Mouse (Mus musculus) embryonic facial prominence, embryonic 11.5 days (tissue): ENCODE data around the gene Celsr1. TPM values are rescaled to one million over a fixed set of nuclear protein-coding genes. Genes with fewer than 3 reads are reported as not detected.

Source experiments
- ATAC-seq: fragments of 200-750 bp; cut with Nextera tagmentation; replicated peaks from 2 replicates; pipeline ENCODE4 v1.8.0; 2017; ENCODE audit warnings: low read depth; ENCODE audit not compliant: insufficient number of reproducible peaks, low FRiP score, low TSS enrichment
- DNase-seq: peaks from one replicate; pipeline ENCODE4 v3.0.0-alpha.2; 2015; ENCODE audit warnings: low spot score
- H3K27ac ChIP-seq: fragments of 300-500 bp; sonication (generic); replicated peaks from 2 replicates; pipeline ENCODE4 v1.5.1; 2014; ENCODE audit warnings: mild to moderate bottlenecking, low read depth, low read length, control low read depth
- H3K27me3 ChIP-seq: fragments of 300-500 bp; sonication (generic); 2 replicates; pipeline ENCODE4 v1.6.1; 2014; ENCODE audit warnings: mild to moderate bottlenecking, low read length, moderate library complexity, mixed read lengths; ENCODE audit not compliant: control insufficient read depth, insufficient read depth
- H3K36me3 ChIP-seq: fragments of 300-500 bp; sonication (generic); replicated peaks from 2 replicates; pipeline ENCODE4 v1.6.1; 2014; ENCODE audit warnings: low read depth, mild to moderate bottlenecking, low read length, moderate library complexity, mixed read lengths; ENCODE audit not compliant: control insufficient read depth, insufficient read depth
- H3K4me1 ChIP-seq: fragments of 300-500 bp; sonication (generic); 2 replicates; pipeline ENCODE4 v1.6.1; 2014; ENCODE audit warnings: low read length, mixed read lengths; ENCODE audit not compliant: control insufficient read depth, insufficient read depth
- H3K4me2 ChIP-seq: fragments of 300-500 bp; sonication (generic); 2 replicates; pipeline ENCODE4 v1.6.1; 2014; ENCODE audit warnings: low read depth, mild to moderate bottlenecking, control low read depth, low read length, moderate library complexity
- H3K4me3 ChIP-seq: fragments of 300-500 bp; sonication (generic); 2 replicates; pipeline ENCODE4 v1.5.1; 2014; ENCODE audit warnings: low read depth, low read length, control low read depth
- H3K9ac ChIP-seq: fragments of 300-500 bp; sonication (generic); replicated peaks from 2 replicates; pipeline ENCODE4 v1.6.1; 2014; ENCODE audit warnings: mild to moderate bottlenecking, control low read depth, low read length
- H3K9me3 ChIP-seq: fragments of 300-500 bp; sonication (generic); replicated peaks from 2 replicates; pipeline ENCODE4 v1.6.1; 2016; ENCODE audit warnings: mild to moderate bottlenecking, low read length, inconsistent platforms, mixed read lengths; ENCODE audit not compliant: control insufficient read depth
- WGBS: fragments of 180-500 bp; shearing (Covaris S2); extraction: QIAGEN DNeasy Blood & Tissue Kit; methylation state at CpG from one replicate; pipeline ENCODE4 v1.1.7; 2014; 5-methylcytosine and 5-hydroxymethylcytosine counted together
- polyA plus RNA-seq: library from polyadenylated mRNA; unstranded; fragments of >200 nt; fragmentation: Nextera tagmentation; extraction: Ambion mirVana; gene quantifications from 2 replicates; pipeline ENCODE4 v1.2.1, GENCODE M21; 2014

Celsr1 gene
- polyA plus RNA-seq, 1 experiment from 2014 or later, result 2.0 TPM

DNA sequence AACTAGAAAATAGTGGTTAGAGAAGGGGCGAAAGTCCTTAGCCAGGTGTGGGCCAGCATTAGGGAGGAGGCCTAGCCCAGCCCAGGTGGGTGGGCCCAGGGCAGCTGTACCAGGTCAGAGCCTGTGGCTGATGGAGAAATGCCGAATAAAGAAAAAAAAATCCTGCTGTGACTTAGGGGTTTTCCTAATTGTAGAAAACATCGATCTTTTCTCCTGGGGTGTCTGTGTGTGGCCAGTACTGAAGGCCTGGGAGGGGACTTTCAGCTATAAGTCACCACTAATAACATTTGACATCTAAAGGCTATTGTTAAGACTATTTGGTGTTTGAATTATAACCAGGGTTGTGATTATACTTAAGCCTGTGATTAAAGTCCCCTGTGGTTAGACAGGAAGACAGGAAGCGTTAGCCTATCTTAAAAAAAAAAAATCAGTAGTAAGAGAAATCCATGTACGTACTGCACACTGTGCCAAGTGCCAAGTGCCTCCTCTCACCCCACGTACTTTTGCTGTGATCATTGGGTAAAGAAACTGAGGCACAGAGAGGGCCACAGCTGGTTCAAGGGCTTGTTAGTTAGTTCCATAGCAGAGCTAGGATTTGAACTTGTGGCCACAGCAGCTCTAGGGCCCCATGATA is 28.4 kb upstream of the Celsr1 start:
- no peak for ATAC-seq
- H3K4me2 ChIP-seq, result no peak overlapping the region
- no peaks in the 10 kb centered on the region for H3K36me3 ChIP-seq
- no peaks in the 10 kb centered on the region for H3K27me3 ChIP-seq
- H3K9ac ChIP-seq, result no peak overlapping the region
- H3K9me3 ChIP-seq, result no peaks in the 10 kb centered on the region
- no peak for DNase-seq
- WGBS, result 59% methylated on average over 6 of the region's 6 CpGs
- peaks cover 4% of the 10 kb centered on the region; the same call in 1 of the 2 replicates for H3K4me1 ChIP-seq
- H3K4me3 ChIP-seq, result no peak overlapping the region
- no peak overlapping the region for H3K27ac ChIP-seq

DNA sequence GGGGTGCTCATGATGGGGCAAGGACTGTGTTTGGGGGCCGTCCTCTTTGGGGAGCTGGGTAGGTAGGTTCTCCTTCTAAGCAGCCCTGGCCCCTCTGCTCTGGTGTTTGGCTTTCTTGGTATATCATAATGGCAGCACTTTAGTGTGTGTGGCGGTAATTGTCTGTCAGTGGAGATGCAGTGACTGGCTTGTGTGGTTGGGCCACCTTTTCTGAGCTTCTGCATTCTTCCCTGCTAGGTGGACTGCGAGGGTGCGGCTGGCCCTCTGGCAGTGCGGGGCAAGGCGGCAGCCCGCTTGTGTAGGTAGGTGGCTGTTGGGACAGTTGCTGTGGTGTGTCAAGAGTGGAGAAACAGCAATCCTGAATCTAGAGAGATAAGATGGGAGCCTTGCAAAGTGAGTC is 27.6 kb upstream of the Celsr1 start:
- no peak for DNase-seq
- Histone ChIP-seq H3K9me3 (no peaks in the 10 kb centered on the region), H3K4me1 (peaks cover 4% of the 10 kb centered on the region; the same call in 1 of the 2 replicates), H3K36me3 (no peaks in the 10 kb centered on the region), H3K9ac (no peak overlapping the region), H3K27me3 (no peaks in the 10 kb centered on the region), H3K4me2 (no peak overlapping the region), H3K4me3 (no peak overlapping the region), H3K27ac (no peak overlapping the region)
- 91% methylated on average over 7 of the region's 7 CpGs for whole genome bisulfite sequencing
- ATAC-seq, result no peak

DNA sequence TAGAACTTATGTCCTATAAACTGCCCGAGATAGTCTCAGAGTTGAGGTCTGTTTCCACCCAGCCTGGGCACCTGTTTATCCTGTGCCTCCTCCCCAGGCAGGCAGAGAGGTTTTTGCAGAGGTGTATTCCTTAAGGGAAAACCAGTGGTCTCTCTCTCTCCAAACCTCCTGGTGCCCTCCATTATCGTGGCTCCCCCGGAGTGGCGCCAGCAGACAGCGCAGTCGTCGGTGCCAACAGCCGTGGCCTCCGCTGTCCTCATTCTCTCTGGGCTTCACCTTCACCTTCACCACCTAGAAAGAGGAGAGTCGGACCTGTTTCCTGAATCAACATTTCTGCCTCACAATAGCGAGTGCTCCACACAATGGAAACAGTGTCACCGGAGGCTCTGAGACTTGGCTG is 27.0 kb upstream of the Celsr1 start:
- no peak overlapping the region for H3K4me3 ChIP-seq
- H3K36me3 ChIP-seq, result no peaks in the 10 kb centered on the region
- no peaks in the 10 kb centered on the region for H3K27me3 ChIP-seq
- H3K9me3 ChIP-seq, result no peaks in the 10 kb centered on the region
- ATAC-seq, result no peak
- no peak overlapping the region for H3K9ac ChIP-seq
- no peak overlapping the region for H3K4me2 ChIP-seq
- H3K27ac ChIP-seq, result no peak overlapping the region
- no peak for DNase-seq
- peaks cover 4% of the 10 kb centered on the region; the same call in 1 of the 2 replicates for H3K4me1 ChIP-seq
- 80% methylated on average over 12 of the region's 12 CpGs for WGBS

DNA sequence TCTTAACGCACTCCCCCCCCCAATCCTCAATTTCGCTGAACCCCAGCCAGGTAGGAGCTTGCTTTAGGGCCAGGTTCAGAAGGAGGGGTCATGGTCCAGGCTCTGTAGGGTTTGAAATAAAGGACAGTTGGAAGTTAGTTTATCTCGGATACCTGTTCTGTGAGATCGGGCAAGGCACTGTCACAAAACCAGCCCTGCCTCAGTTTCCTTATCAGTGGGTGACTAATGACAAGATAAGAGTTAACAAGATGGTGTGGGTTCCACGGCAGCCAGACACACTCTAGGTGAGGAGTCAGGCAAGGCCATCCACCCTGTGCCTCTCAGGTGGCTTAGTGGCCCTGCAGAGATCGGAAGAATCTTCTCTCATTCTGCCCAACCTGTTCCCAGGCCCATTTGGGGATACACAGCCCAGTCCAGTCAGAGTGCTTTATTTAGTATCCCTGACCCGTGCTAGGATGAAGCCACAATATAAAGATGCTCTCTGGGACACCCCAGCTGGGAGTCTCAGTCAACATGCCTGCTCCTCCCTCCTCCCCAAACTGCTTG is 26.3 kb upstream of the Celsr1 start:
- peaks cover 4% of the 10 kb centered on the region; the same call in 1 of the 2 replicates for H3K4me1 ChIP-seq
- H3K36me3 ChIP-seq, result no peaks in the 10 kb centered on the region
- H3K4me3 ChIP-seq, result peak overlapping the region; percentile 80; the same call in 1 of the 2 replicates
- 78% methylated on average over 7 of the region's 7 CpGs for WGBS
- no peak overlapping the region; the same call in 1 of the 2 replicates for H3K4me2 ChIP-seq
- H3K27me3 ChIP-seq, result no peaks in the 10 kb centered on the region
- ATAC-seq (no peak), DNase-seq (no peak)
- H3K9me3 ChIP-seq, result no peaks in the 10 kb centered on the region
- no peak overlapping the region; the same call in 1 of the 2 replicates for H3K9ac ChIP-seq
- no peak overlapping the region for H3K27ac ChIP-seq

DNA sequence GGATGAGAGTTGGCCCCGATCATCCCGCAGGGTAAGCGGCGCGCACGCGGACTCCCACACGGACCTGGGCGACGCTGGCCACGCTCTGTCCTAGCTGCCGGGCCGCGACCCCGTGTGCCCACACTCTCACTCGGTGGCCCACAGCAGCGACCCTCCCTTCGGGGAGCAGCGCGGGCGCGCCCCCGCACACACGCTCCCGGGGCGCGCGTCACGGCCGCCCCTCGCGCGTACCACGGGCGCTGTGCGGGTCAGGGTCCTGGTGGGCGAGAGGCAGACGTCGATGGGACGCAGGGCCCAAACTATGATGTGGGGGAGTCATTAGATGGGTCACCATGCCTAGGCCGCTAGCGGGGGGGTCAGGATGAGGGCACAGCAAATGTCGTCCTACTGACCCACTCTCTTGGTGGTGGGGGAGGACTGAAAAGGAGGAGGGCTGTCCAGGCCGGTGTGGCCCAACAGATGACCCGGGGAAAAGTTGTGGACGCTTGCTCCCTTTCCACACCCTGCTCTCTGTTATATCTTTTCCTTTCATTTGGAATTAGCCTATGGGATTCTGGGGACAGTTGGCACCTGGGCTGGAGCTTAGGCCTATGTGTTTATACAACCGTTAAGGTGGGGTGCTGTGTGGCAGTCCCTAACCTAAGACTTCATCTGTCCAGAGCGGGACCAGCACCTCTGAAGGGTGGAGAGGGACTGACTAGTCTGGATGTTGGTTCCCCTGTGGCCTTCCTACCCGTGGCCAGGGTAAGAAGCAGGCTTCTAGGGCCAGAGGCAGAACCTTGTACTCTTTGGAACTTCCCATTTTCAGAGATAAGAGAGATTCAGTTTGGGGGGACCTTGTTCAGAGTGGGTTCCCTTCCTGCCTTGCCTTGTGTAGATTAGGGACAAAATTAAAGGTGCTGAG is 25.6 kb upstream of the Celsr1 start:
- peak overlapping the region; percentile 89 for H3K4me2 ChIP-seq
- ATAC-seq (peak; percentile 54), DNase-seq (no peak)
- H3K36me3 ChIP-seq, result no peaks in the 10 kb centered on the region
- peak overlapping the region; percentile 93 for H3K9ac ChIP-seq
- WGBS, result 2% methylated on average over 41 of the region's 49 CpGs
- peak overlapping the region; percentile 80 for H3K4me3 ChIP-seq
- H3K27me3 ChIP-seq, result no peaks in the 10 kb centered on the region
- H3K27ac ChIP-seq, result peak overlapping the region; percentile 72
- peaks cover 4% of the 10 kb centered on the region; the same call in 1 of the 2 replicates for H3K4me1 ChIP-seq
- no peaks in the 10 kb centered on the region for H3K9me3 ChIP-seq

DNA sequence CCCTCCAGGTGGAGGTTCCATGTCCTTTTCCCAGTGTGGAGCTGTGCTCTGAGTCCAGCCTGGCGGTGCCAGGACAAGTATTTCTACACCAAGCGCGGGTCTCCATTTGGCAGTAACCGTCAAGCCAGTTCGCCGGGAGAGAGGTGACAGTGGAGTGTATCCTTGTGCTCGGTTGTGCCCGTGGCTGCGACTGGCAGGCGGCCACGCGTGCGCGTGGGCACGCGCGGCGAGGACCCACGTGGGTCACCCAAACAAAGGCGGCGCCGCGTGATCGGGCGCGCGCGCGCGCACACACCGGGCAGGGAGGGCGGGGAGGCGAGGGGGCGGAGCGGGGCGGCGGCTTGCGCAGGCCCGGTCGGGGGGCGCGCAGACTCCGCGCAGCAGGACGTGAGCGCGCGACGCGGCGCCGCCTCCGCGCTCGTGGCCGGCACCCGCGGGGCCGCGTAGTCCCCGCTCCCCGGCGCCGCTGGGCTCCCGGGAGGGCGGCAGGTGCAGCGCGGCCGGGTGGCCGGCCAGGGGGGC is 24.9 kb upstream of the Celsr1 start:
- ATAC-seq (peak; percentile 64), DNase-seq (peak; percentile 89)
- under 1% methylated on average over 36 of the region's 70 CpGs for WGBS
- Histone ChIP-seq H3K9ac (peak overlapping the region; percentile 93), H3K27me3 (no peaks in the 10 kb centered on the region), H3K4me1 (peaks cover 4% of the 10 kb centered on the region; the same call in 1 of the 2 replicates), H3K4me2 (peak overlapping the region; percentile 89), H3K36me3 (no peaks in the 10 kb centered on the region), H3K9me3 (no peaks in the 10 kb centered on the region), H3K4me3 (peak overlapping the region; percentile 80), H3K27ac (peak overlapping the region; percentile 72)

DNA sequence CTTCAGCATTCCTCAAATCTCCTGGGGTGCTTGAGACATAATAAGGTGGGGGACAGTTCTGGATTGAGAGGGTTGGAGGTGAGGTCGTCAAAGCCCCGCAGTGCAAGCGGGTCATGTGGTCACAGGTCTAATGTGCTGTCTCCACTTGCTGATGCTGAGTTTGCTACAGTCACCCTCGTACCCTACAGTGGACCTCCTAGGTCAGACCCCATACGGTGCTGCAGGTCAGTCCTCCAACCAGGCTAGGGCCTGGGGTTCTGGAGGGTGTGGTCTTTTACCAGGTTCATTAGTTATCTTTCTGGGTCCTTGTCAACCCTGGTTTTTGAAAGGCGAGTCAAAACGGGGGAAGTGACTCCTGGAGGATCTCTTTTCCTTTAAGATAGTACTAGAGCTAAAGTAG is 24.3 kb upstream of the Celsr1 start:
- H3K4me2 ChIP-seq, result peak overlapping the region; percentile 89
- ATAC-seq (no peak), DNase-seq (peak; percentile 23)
- peaks cover 4% of the 10 kb centered on the region; the same call in 1 of the 2 replicates for H3K4me1 ChIP-seq
- no peaks in the 10 kb centered on the region for H3K36me3 ChIP-seq
- H3K27ac ChIP-seq, result no peak overlapping the region
- no peaks in the 10 kb centered on the region for H3K27me3 ChIP-seq
- H3K9ac ChIP-seq, result peak overlapping the region; percentile 93
- 6% methylated on average over 7 of the region's 7 CpGs for WGBS
- H3K9me3 ChIP-seq, result no peaks in the 10 kb centered on the region
- peak overlapping the region; percentile 80 for H3K4me3 ChIP-seq
